Mouse (Mus musculus) stomach, postnatal 0 days (tissue): ENCODE results near the gene Trappc11. TPM values are rescaled to one million over a fixed set of nuclear protein-coding genes. Genes with fewer than 3 reads are reported as not detected.

Experiments
- ATAC-seq: fragments of 200-750 bp; cut with Nextera tagmentation; 2 replicates; pipeline ENCODE4 v1.8.0; 2017; ENCODE audit not compliant: low FRiP score, low TSS enrichment
- DNase-seq: peaks from one replicate; pipeline ENCODE4 v3.0.0-alpha.2; 2016; ENCODE audit warnings: low spot score
- H3K27ac ChIP-seq: fragments of 300-500 bp; sonication (generic); replicated peaks from 2 replicates; pipeline ENCODE4 v1.5.1; 2014; ENCODE audit warnings: mild to moderate bottlenecking, control low read depth
- H3K27me3 ChIP-seq: fragments of 300-500 bp; sonication (generic); 2 replicates; pipeline ENCODE4 v1.6.1; 2014; ENCODE audit warnings: low read length; ENCODE audit not compliant: control insufficient read depth, insufficient read depth
- H3K36me3 ChIP-seq: fragments of 300-500 bp; sonication (generic); 2 replicates; pipeline ENCODE4 v1.6.1; 2014; ENCODE audit warnings: low read length, mixed read lengths; ENCODE audit not compliant: control insufficient read depth, insufficient read depth
- H3K4me1 ChIP-seq: fragments of 300-500 bp; sonication (generic); replicated peaks from 2 replicates; pipeline ENCODE4 v1.6.1; 2014; ENCODE audit warnings: antibody characterized with exemption; ENCODE audit not compliant: control insufficient read depth, insufficient read depth
- H3K4me2 ChIP-seq: fragments of 300-500 bp; sonication (generic); replicated peaks from 2 replicates; pipeline ENCODE4 v1.6.1; 2014; ENCODE audit warnings: low read depth, mild to moderate bottlenecking, control low read depth, moderate library complexity
- H3K4me3 ChIP-seq: fragments of 300-500 bp; sonication (generic); 2 replicates; pipeline ENCODE4 v1.5.1; 2014; ENCODE audit warnings: low read depth, low read length, control low read depth
- H3K9ac ChIP-seq: fragments of 300-500 bp; sonication (generic); 2 replicates; pipeline ENCODE4 v1.6.1; 2014; ENCODE audit warnings: mild to moderate bottlenecking, low read length, control low read depth, mixed read lengths
- H3K9me3 ChIP-seq: fragments of 300-500 bp; sonication (generic); 2 replicates; pipeline ENCODE4 v1.6.1; 2016; ENCODE audit warnings: low read length; ENCODE audit not compliant: control insufficient read depth
- CTCF ChIP-seq: IDR thresholded peaks from 2 replicates; pipeline ENCODE4 v1.5.1; 2016; ENCODE audit warnings: antibody characterized with exemption, low read depth, mild to moderate bottlenecking, moderate library complexity
- EP300 ChIP-seq: optimal IDR thresholded peaks from 2 replicates; pipeline ENCODE3; 2016; ENCODE audit warnings: antibody characterized with exemption
- WGBS: fragments of 180-500 bp; shearing (Covaris S2); extraction: QIAGEN DNeasy Blood & Tissue Kit; methylation state at CpG from one replicate; pipeline ENCODE4 v1.1.7; 2014; 5-methylcytosine and 5-hydroxymethylcytosine counted together
- polyA plus RNA-seq: library from polyadenylated mRNA; unstranded; fragments of >200 nt; fragmentation: Nextera tagmentation; extraction: Ambion mirVana; gene quantifications from 2 replicates; pipeline ENCODE4 v1.2.1, GENCODE M21; 2015

Trappc11 gene
- polyA plus RNA-seq, 1 experiment from 2014 or later: 14.9 TPM

GRCm38 (mm10) chr8:47446312-47447046, 86.8 kb downstream of the Trappc11 start, which contains the start of gene Stox2:
Gene Stox2 (minus strand): TSS chr8:47446362.
- DNase-seq (no peak), ATAC-seq (no peak)
- Histone ChIP-seq H3K9me3 (no peaks in the 10 kb centered on the region), H3K27ac (no peak within 1 kb of the TSS), H3K9ac (no peak within 1 kb of the TSS), H3K4me2 (no peak within 1 kb of the TSS), H3K4me1 (no peaks in the 10 kb centered on the region), H3K4me3 (no peak within 1 kb of the TSS), H3K27me3 (no peaks in the 10 kb centered on the region), H3K36me3 (no peaks in the 10 kb centered on the region)
- 64% methylated on average over 19 of the region's 19 CpGs for WGBS
- TF ChIP-seq EP300 (no peak), CTCF (no peak)

Other genes with a start within 250 kb of the Trappc11 start
- 5.1 and 5.7 TPM in 2 replicates for gene Stox2, start 87.1 kb downstream of the Trappc11 start, polyA plus RNA-seq
- 28.1 and 37.1 TPM in 2 replicates for gene Rwdd4a, start 194 bp upstream of the Trappc11 start, polyA plus RNA-seq
- gene Ing2, start 142.1 kb upstream of the Trappc11 start, polyA plus RNA-seq: 9.9 and 12.8 TPM in 2 replicates
- 13.0 and 13.1 TPM in 2 replicates for gene Cdkn2aip, start 180.5 kb upstream of the Trappc11 start, polyA plus RNA-seq